Mouse (Mus musculus): Measurements from ENCODE around the gene B230104I21Rik.

The B230104I21Rik gene

DNA sequence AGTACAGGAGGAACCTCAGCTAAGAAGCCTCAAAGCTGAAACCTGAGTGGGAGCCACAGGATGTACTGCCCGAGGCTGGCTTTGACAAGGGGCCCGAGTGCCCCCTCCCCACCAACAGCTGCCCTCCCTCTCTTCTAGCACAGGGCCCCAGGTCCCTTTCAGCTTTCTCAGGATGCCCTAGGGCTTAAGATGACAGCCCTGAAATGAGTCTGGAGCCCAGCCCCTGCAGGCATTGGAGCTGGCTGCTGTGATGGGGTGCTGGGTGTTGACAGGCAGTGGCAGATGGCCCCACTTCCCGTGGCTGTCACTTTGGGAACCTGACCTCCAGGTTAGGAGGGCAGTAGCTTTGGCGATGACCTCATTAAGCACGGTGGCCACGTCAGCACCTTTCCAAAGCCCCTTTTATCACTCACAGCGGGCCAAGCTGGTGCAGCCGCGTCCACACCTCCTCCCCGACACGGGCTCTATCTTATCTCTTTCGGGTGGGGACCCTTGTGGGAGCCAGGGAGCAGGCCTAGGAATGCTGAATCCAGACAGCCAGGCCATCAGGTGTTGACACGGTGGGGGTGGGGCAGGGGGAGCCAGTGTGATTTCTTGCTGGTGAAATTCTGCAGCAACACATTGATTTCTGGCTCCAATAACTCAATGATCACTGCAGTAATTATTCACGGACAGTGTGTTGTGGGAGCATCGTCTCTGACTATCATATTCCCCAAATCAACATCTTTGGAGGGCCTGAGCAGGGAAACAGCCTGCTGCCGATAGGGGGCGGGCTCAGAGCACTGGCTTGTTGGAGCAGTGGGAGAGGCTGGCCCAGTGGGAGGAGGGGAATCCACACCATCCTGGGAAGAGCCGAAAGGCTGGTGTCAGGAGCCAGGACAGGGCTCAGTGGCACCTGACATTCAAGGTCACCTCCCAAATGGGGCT, 57.5 kb downstream of the B230104I21Rik start:
- DNase-seq (ENCODE audit: low read depth, low spot score): peak; percentile 29

DNA sequence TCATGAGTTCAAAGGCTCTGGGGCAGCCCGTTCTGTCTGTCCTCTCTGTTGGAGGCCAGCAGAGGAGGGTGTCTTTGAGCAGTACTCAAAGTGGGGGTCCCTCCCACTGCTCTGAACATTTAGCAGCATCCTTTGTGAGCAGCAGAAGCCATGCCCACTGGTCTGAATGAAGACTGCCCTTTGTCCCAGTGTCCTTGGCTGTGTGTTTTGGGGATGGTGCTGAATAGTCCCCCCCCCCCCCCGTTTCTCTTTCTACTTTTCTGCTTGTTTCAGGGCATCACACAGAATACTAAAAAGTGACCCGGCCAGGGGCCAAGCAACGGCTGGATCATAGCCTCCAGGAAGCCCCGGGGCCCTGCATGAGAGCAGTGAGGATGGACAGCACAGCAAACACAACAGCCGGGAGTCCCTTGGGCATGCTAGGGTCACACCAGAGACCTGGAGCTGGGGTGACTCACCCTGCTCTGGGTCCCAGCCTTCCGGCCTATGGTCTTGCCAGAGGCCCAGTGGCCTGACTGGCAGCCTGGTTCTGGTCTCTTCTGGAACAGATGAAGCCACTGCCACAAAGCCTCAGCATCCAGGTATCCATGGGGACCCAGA, 58.3 kb downstream of the B230104I21Rik start:
- DNase-seq (ENCODE audit: low read depth, low spot score): no peak

DNA sequence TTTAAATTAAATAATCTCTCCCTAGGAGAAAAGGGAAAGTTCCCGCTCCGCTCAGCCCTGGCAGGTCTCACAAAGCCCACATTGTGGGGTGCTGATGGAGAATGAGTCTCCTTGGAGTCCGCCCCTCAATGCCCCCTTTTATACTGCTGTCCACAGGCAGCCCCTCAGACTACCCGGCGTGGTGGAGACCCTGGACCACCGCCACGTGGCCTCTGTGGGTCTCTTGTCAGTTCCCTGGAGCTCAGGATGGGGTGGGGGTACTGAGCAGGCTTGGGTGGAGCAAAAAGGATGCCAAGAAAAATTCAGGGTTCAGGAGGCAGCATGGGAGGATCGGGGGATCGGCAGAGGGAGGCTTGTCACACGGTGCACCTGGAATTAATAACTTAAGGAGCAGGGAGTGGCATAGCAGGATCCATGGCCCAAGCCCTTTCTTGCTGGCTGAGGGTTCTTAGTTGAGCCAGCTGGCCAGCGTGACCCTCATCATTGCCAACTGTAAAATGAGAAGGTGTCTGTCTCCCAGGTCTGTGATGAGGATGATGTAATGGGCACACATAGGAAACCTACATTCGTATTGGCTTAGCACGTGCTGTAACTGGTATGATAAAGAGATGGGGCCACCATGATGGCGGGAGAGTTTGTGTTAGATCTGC, 60.9 kb downstream of the B230104I21Rik start:
- no peak for DNase-seq (ENCODE audit: low read depth, low spot score)

Data from WW6 (cell line).